Mouse (Mus musculus) heart, postnatal 0 days (tissue): ENCODE results near the gene Tmem229b. TPM values are rescaled to one million over a fixed set of nuclear protein-coding genes. Genes with fewer than 3 reads are reported as not detected.

Experiments used
- ATAC-seq: fragments of 200-750 bp; cut with Nextera tagmentation; 2 replicates; pipeline ENCODE4 v1.8.0; 2017; ENCODE audit warnings: low read depth, moderate number of reproducible peaks, moderate library complexity; ENCODE audit not compliant: insufficient read depth
- DNase-seq: peaks from one replicate; pipeline ENCODE4 v3.0.0-alpha.2; 2016; ENCODE audit warnings: low spot score
- H3K27ac ChIP-seq: fragments of 300-500 bp; sonication (generic); 2 replicates; pipeline ENCODE4 v1.5.1; 2014; ENCODE audit warnings: low read depth, mild to moderate bottlenecking
- H3K27me3 ChIP-seq: fragments of 300-500 bp; sonication (generic); 2 replicates; pipeline ENCODE4 v1.6.1; 2014; ENCODE audit warnings: low read length, mixed read lengths; ENCODE audit not compliant: control insufficient read depth, insufficient read depth
- H3K36me3 ChIP-seq: fragments of 300-500 bp; sonication (generic); replicated peaks from 2 replicates; pipeline ENCODE4 v1.6.1; 2014; ENCODE audit warnings: low read length, mixed read lengths; ENCODE audit not compliant: control insufficient read depth, insufficient read depth
- H3K4me1 ChIP-seq: fragments of 300-500 bp; sonication (generic); 2 replicates; pipeline ENCODE4 v1.6.1; 2014; ENCODE audit warnings: antibody characterized with exemption; ENCODE audit not compliant: control insufficient read depth, insufficient read depth
- H3K4me2 ChIP-seq: fragments of 300-500 bp; sonication (generic); 2 replicates; pipeline ENCODE4 v1.6.1; 2014; ENCODE audit warnings: low read depth, mild to moderate bottlenecking, low read length, moderate library complexity
- H3K4me3 ChIP-seq: fragments of 300-500 bp; sonication (generic); 2 replicates; pipeline ENCODE4 v1.5.1; 2014; ENCODE audit warnings: low read depth, low read length
- H3K9ac ChIP-seq: fragments of 300-500 bp; sonication (generic); replicated peaks from 2 replicates; pipeline ENCODE4 v1.6.1; 2014; ENCODE audit warnings: low read depth, low read length, mixed read lengths
- H3K9me3 ChIP-seq: fragments of 300-500 bp; sonication (generic); replicated peaks from 2 replicates; pipeline ENCODE4 v1.6.1; 2016; ENCODE audit warnings: low read length; ENCODE audit not compliant: control insufficient read depth
- CTCF ChIP-seq: IDR thresholded peaks from 2 replicates; pipeline ENCODE4 v1.5.1; 2016; ENCODE audit warnings: antibody characterized with exemption, control low read depth, low read depth
- EP300 ChIP-seq: IDR thresholded peaks from 2 replicates; pipeline ENCODE4 v1.6.1; 2016; ENCODE audit warnings: antibody characterized with exemption, low read depth
- WGBS: fragments of 180-500 bp; shearing (Covaris S2); extraction: QIAGEN DNeasy Blood & Tissue Kit; methylation state at CpG from one replicate; pipeline ENCODE4 v1.1.7; 2014; 5-methylcytosine and 5-hydroxymethylcytosine counted together
- polyA plus RNA-seq: library from polyadenylated mRNA; unstranded; fragments of >200 nt; fragmentation: Nextera tagmentation; extraction: Ambion mirVana; gene quantifications from 2 replicates; pipeline ENCODE4 v1.2.1, GENCODE M21; 2015
- total RNA-seq: library from RNA; depleted of rRNA; stranded (reverse); fragments of >200 nt; gene quantifications from 2 replicates; pipeline ENCODE4 v1.2.3, GENCODE M21; 2014; ENCODE audit warnings: low replicate concordance; rRNA removed

The Tmem229b gene
- total and polyA plus RNA-seq, 2 experiments from 2014 or later, result 1.9 to 4.8 TPM

DNA sequence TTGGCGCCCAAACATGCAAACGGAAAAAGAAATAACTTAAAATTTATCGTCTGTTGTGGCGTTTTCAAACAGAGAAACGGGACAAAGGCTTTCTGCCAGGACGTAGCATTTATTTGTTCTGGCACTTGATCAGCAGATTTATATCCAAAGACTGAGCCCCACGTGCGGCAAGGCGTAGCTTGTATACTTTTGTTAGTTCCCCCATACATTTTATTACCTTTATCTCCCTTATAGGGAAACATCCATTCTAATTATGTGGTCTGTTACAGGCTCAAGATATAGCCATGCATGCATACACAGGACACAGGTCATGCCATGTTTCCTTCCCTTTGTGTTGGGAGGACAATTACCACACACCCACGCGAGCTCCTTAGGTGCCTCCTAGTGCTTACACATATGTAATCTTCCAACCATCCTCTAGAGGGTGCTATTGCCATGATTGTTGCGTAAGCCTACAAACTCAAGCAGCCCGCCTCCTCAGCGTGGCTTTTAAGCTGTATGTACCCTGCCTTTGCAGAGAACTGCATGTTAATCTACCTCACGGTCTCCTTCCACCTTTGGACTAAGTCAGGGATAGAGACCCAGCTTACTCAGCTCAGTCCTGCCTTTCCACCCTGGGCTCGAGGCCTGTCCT lies 88.2 kb downstream of the Tmem229b start:
- peak; percentile 86 for DNase-seq
- Histone ChIP-seq H3K36me3 (no peaks in the 10 kb centered on the region), H3K27me3 (no peaks in the 10 kb centered on the region), H3K27ac (no peak overlapping the region), H3K9ac (no peak overlapping the region), H3K9me3 (no peaks in the 10 kb centered on the region), H3K4me1 (no peaks in the 10 kb centered on the region), H3K4me3 (no peak overlapping the region), H3K4me2 (peak overlapping the region; percentile 32)
- TF ChIP-seq EP300, result no peak
- TF ChIP-seq CTCF, result peak; percentile 87
- peak; percentile 75 for ATAC-seq
- WGBS, result 23% methylated on average over 16 of the region's 16 CpGs

DNA sequence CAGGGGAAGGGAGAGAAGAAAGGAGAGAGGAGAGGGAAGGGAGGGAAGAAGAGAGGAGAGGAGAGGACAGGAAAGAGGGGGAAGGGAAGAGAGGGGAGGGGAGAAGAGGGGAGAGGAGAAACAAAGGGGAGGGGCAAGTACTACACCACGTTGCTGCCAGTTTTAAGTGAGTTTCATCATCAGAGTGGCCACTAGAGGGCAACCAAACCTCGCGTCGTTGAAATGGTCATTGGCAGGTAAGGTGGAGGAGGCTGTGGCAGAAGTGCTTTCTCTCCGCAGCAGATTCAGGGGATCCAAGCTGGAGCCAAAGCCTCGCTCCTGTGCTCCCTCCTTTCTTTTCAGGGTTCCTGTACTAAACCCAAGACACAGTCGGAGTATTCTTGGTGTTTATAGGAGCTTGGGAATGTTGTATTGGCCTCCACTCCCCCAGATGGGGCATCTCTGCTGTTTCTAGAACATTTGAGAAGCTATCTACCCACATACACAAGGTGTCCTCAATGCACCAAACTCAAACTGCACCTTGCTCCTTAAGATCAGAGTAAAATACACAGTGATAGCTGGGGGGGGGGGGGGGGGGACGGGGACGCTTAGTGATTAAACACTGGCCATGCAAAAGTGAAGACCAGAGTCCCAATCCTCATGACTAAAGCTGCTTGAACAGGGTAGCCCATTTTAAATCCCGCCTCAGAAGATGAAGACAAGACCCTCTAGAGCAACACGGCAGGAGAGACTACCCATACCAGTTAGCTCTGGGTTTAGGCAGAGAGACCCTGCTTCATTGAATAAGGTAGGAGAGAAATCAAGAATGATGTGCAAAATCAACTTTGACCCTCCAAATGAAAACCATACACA lies 89.0 kb downstream of the Tmem229b start:
- Histone ChIP-seq H3K27ac (no peak overlapping the region), H3K4me1 (no peaks in the 10 kb centered on the region), H3K9ac (no peak overlapping the region), H3K4me2 (peak overlapping the region; percentile 32), H3K4me3 (no peak overlapping the region), H3K9me3 (no peaks in the 10 kb centered on the region), H3K36me3 (no peaks in the 10 kb centered on the region), H3K27me3 (no peaks in the 10 kb centered on the region)
- WGBS, result 10% methylated on average over 9 of the region's 11 CpGs
- peak; percentile 55; the same call in 1 of the 2 replicates for ATAC-seq
- peak; percentile 83 for DNase-seq
- no peak for TF ChIP-seq EP300
- peak; percentile 85 for TF ChIP-seq CTCF

DNA sequence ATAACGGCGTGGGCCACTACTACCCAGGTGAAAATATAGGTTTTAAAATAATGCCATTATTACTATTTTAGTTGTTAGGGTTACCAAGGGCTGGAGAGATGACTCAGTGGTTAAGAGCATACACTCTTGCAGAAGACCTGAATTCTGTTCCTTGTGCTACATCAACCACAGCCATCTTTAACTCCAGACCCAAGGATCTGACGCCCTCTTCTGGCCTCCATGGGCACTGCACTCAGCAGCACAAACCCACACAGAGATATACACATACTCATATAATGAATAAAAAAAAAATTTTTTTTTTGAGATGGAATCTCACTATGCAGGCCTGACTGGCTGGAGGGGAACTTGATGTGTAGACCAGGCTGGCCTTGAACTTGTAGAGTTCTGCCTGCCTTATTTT lies 91.1 kb downstream of the Tmem229b start:
- Histone ChIP-seq H3K9me3 (no peaks in the 10 kb centered on the region), H3K9ac (no peak overlapping the region), H3K4me3 (no peak overlapping the region), H3K27ac (no peak overlapping the region), H3K36me3 (no peaks in the 10 kb centered on the region), H3K4me1 (0 out of 2 replicates have a peak, but pooled peaks cover 3% of the 10 kb centered on the region), H3K27me3 (peaks cover 16% of the 10 kb centered on the region; the same call in 1 of the 2 replicates), H3K4me2 (no peak overlapping the region)
- no peak for DNase-seq
- WGBS, result 72% methylated on average over 3 of the region's 3 CpGs
- ATAC-seq, result no peak
- no peak for TF ChIP-seq CTCF
- no peak for TF ChIP-seq EP300

DNA sequence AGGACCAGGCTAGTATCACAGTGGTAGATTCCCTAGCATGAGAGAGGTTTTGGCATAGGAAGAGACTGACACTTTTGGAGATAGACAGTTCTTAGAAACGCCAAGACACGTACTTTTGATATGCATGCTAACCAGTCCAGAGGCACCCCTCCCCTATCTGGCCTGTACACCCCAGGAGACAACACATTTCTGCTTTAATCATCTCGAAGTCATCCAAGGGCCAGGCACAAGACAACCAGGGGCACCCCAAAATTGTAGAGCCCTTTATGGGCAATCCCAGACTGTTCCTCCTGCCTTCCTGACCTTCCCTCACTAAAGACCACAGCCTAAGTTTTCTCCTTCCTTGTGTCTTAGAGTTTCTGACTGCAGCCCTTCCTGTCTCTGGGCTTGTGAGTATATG lies 91.9 kb downstream of the Tmem229b start:
- ATAC-seq (no peak), DNase-seq (no peak)

DNA sequence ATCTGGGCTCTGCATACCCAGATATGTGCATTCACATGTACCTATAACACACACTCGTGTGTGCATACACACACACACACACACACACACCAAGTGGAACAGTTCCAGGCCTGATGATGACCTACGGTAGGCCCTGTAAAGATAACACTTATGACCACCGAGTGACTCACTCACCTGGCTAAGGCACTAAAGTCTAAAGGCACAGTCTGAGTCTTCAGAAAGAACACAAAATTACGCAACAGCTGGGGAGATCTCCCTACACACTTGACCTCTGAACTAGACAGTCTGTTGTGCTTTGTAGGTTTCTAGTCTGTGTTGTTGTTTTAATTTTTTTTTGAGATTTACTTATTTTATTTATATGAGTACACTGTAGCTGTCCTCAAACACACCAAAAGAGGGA lies 93.0 kb downstream of the Tmem229b start:
- Histone ChIP-seq H3K9me3 (no peaks in the 10 kb centered on the region), H3K4me1 (0 out of 2 replicates have a peak, but pooled peaks cover 3% of the 10 kb centered on the region), H3K27me3 (peaks cover 29% of the 10 kb centered on the region; the same call in 1 of the 2 replicates), H3K4me3 (no peak overlapping the region), H3K4me2 (no peak overlapping the region), H3K27ac (no peak overlapping the region), H3K9ac (no peak overlapping the region), H3K36me3 (no peaks in the 10 kb centered on the region)
- TF ChIP-seq EP300 (no peak), CTCF (no peak)
- ATAC-seq (no peak), DNase-seq (no peak)
- 75% methylated on average over 4 of the region's 4 CpGs for WGBS

More for the DNA sequence above, 91.9 kb downstream of the Tmem229b start:
- Histone ChIP-seq H3K9me3 (no peaks in the 10 kb centered on the region), H3K4me3 (no peak overlapping the region), H3K36me3 (no peaks in the 10 kb centered on the region), H3K9ac (no peak overlapping the region), H3K27ac (no peak overlapping the region), H3K27me3 (peaks cover 23% of the 10 kb centered on the region; the same call in 1 of the 2 replicates), H3K4me1 (0 out of 2 replicates have a peak, but pooled peaks cover 3% of the 10 kb centered on the region), H3K4me2 (no peak overlapping the region)
- TF ChIP-seq EP300, result no peak
- no peak for TF ChIP-seq CTCF
- 60% methylated on average over 3 of the region's 3 CpGs for WGBS

Other genes starting within 250 kb of the Tmem229b start
- 41.0 and 42.9 TPM in 2 replicates for gene Atp6v1d, start 146.0 kb downstream of the Tmem229b start, total RNA-seq
- gene Atp6v1d, start 146.0 kb downstream of the Tmem229b start, polyA plus RNA-seq, result 109 and 127 TPM in 2 replicates
- gene Eif2s1, start 145.8 kb downstream of the Tmem229b start, total RNA-seq, result 37.7 and 53.4 TPM in 2 replicates
- 101 and 103 TPM in 2 replicates for gene Eif2s1, start 145.8 kb downstream of the Tmem229b start, polyA plus RNA-seq
- gene Plek2, start 100.7 kb downstream of the Tmem229b start, total RNA-seq, result 2.2 and 3.2 TPM in 2 replicates
- gene Plek2, start 100.7 kb downstream of the Tmem229b start, polyA plus RNA-seq, result 0.70 and 0.75 TPM in 2 replicates
- gene Plekhh1, start 21.5 kb upstream of the Tmem229b start, total RNA-seq, result 6.2 and 15.0 TPM in 2 replicates
- gene Plekhh1, start 21.5 kb upstream of the Tmem229b start, polyA plus RNA-seq, result 2.5 and 4.0 TPM in 2 replicates
- 6.2 and 9.8 TPM in 2 replicates for gene Pigh, start 82.0 kb upstream of the Tmem229b start, total RNA-seq
- 9.6 and 9.7 TPM in 2 replicates for gene Pigh, start 82.0 kb upstream of the Tmem229b start, polyA plus RNA-seq
- 3.0 TPM in 1 of 2 replicates, not detected in the other for gene Arg2, start 123.2 kb upstream of the Tmem229b start, total RNA-seq
- gene Arg2, start 123.2 kb upstream of the Tmem229b start, polyA plus RNA-seq, result 0.21 TPM in 1 of 2 replicates, not detected in the other
- 7.2 and 35.1 TPM in 2 replicates for gene Vti1b, start 165.0 kb upstream of the Tmem229b start, total RNA-seq
- 79.8 and 88.8 TPM in 2 replicates for gene Vti1b, start 165.0 kb upstream of the Tmem229b start, polyA plus RNA-seq
- gene Rdh11, start 184.7 kb upstream of the Tmem229b start, total RNA-seq, result 6.8 and 24.0 TPM in 2 replicates
- 6.2 and 6.7 TPM in 2 replicates for gene Rdh11, start 184.7 kb upstream of the Tmem229b start, polyA plus RNA-seq
- gene Rdh12, start 201.3 kb upstream of the Tmem229b start, total RNA-seq, result 0.12 and 1.4 TPM in 2 replicates
- gene Rdh12, start 201.3 kb upstream of the Tmem229b start, polyA plus RNA-seq, result 0.34 and 0.56 TPM in 2 replicates